ENCODE assay signal across 8 mouse cellular contexts in the genomic region with DNA sequence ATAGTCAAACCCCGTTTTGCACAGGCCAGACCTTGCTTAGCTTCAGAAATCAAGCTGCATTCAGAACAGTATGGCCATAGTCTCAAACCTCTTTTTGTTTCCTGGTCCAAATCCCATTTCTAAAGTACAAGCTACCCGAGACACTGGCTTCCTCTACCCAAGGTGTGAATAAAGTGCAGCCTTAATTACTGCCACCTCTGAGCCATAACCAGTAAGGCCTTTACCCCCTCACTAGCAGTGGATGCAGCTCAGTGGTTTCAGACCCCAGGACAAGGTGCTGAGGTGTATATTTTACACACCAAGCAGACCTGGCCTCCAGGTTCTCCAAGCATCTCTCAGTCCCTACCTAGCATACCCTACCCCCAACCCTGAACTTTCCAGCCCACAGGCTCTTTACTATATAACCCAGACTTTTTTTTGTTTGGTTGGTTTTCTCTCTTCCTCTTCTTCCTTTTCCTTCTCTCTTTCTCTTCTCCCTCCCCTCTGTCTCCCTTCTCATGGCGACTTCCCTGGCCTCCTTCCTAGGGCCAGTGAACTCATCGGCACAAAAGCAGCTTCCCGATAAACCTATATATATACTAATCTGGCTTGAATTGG. TPM values are rescaled to one million over a fixed set of nuclear protein-coding genes. Genes with fewer than 3 reads are reported as not detected.
A peak's percentile ranks its signal among the peaks of the same experiment; 100 is the strongest.
DNase-seq lines count a peak whose midpoint lies in the region; ATAC-seq and TF ChIP-seq lines count a peak whose summit lies in the region.

No protein-coding gene starts in this region.

- 57% methylated on average over 5 of the region's 5 CpGs for WGBS in heart, embryonic 11.5 days (ENCODE audit: insufficient replicate concordance)
- WGBS in hindbrain, embryonic 11.5 days = 79% methylated on average over 5 of the region's 5 CpGs
- WGBS in midbrain, embryonic 13.5 days = 74% methylated on average over 5 of the region's 5 CpGs

- peak overlapping the region; percentile 56 for H3K4me3 ChIP-seq in heart, embryonic 11.5 days (ENCODE audit: low read depth, low read length)
- peak overlapping the region; percentile 64 to 70 for H3K4me3 ChIP-seq in ES-E14 (ENCODE audit: insufficient read depth in 1 of 2, low read depth in 1 of 2, low read length in 2 of 2, poor library complexity in 1 of 2, severe bottlenecking in 1 of 2)
- peak overlapping the region; percentile 52 for H3K4me3 ChIP-seq in hindbrain, embryonic 11.5 days (ENCODE audit: low read depth, low read length)
- H3K4me3 ChIP-seq in midbrain, embryonic 13.5 days (replicated peaks) = peak overlapping the region; percentile 57

- ATAC-seq in heart, embryonic 11.5 days (replicated peaks; ENCODE audit: insufficient number of reproducible peaks, low FRiP score, low TSS enrichment) = no peak
- ATAC-seq in hindbrain, embryonic 11.5 days (ENCODE audit: low FRiP score) = no peak
- no peak for ATAC-seq in midbrain, embryonic 13.5 days

- H3K36me3 ChIP-seq in heart, embryonic 11.5 days (ENCODE audit: control insufficient read depth, insufficient read depth, low read length) = no peaks in the 10 kb centered on the region
- H3K36me3 ChIP-seq in ES-E14 (ENCODE audit: control insufficient read depth, insufficient read depth, low read length, poor library complexity, severe bottlenecking) = no peaks in the 10 kb centered on the region
- no peaks in the 10 kb centered on the region for H3K36me3 ChIP-seq in hindbrain, embryonic 11.5 days (ENCODE audit: control insufficient read depth, insufficient read depth, low read length)
- H3K36me3 ChIP-seq in midbrain, embryonic 13.5 days = peaks cover 12% of the 10 kb centered on the region

- no peaks in the 10 kb centered on the region for H3K9me3 ChIP-seq in heart, embryonic 11.5 days (replicated peaks; ENCODE audit: control insufficient read depth, low read length)
- no peaks in the 10 kb centered on the region for H3K9me3 ChIP-seq in ES-E14 (ENCODE audit: control insufficient read depth, insufficient read depth, low read depth, low read length)
- H3K9me3 ChIP-seq in hindbrain, embryonic 11.5 days (ENCODE audit: control insufficient read depth, low read length) = no peaks in the 10 kb centered on the region
- no peaks in the 10 kb centered on the region for H3K9me3 ChIP-seq in midbrain, embryonic 13.5 days

- no peak for DNase-seq in heart, postnatal 25 days (ENCODE audit: low spot score)
- DNase-seq in ES-E14 (ENCODE audit: low read depth, low spot score) = no peak
- peak; percentile 6 for DNase-seq in hindbrain, embryonic 11.5 days (ENCODE audit: low spot score)
- no peak for DNase-seq in frontal cortex, postnatal 14 days (ENCODE audit: low spot score in 2 of 2)
- no peak for DNase-seq in gastrocnemius, adult 8-10 months (ENCODE audit: low spot score in 2 of 2)
- no peak for DNase-seq in embryo, embryonic 10 days (ENCODE audit: low spot score)

- peak overlapping the region; percentile 82 for H3K9ac ChIP-seq in heart, embryonic 11.5 days (ENCODE audit: low read depth, low read length)
- peak overlapping the region; percentile 67 for H3K9ac ChIP-seq in ES-E14 (ENCODE audit: insufficient read depth, low read depth, low read length, poor library complexity, severe bottlenecking)
- H3K9ac ChIP-seq in hindbrain, embryonic 11.5 days (ENCODE audit: low read depth, low read length) = peak overlapping the region; percentile 66
- H3K9ac ChIP-seq in midbrain, embryonic 13.5 days (replicated peaks) = peak overlapping the region; percentile 68

- peaks cover 7% of the 10 kb centered on the region; the same call in 1 of the 2 replicates for H3K4me1 ChIP-seq in heart, embryonic 11.5 days (ENCODE audit: control insufficient read depth, insufficient read depth, low read length)
- peaks cover 2 to 9% of the 10 kb centered on the region in 2 experiments; a peak in 3 of 4 replicates for H3K4me1 ChIP-seq in ES-E14 (ENCODE audit: control insufficient read depth in 2 of 2, insufficient read depth in 2 of 2, low read length in 2 of 2, poor library complexity in 1 of 2)
- H3K4me1 ChIP-seq in hindbrain, embryonic 11.5 days (replicated peaks; ENCODE audit: control insufficient read depth, insufficient read depth, low read length) = no peaks in the 10 kb centered on the region
- H3K4me1 ChIP-seq in midbrain, embryonic 13.5 days (replicated peaks) = peaks cover 19% of the 10 kb centered on the region

- H3K4me2 ChIP-seq in heart, embryonic 11.5 days = peak overlapping the region; percentile 90
- peak overlapping the region; percentile 60 for H3K4me2 ChIP-seq in hindbrain, embryonic 11.5 days (replicated peaks; ENCODE audit: low read depth, low read length)
- H3K4me2 ChIP-seq in midbrain, embryonic 13.5 days (replicated peaks) = peak overlapping the region; percentile 77

- intact Hi-C loops in heart, postnatal 25 days (cut with DNase I) = loop anchor here (5.0 kb wide), 1 partner anchor 370 kb away; no protein-coding TSS in a partner anchor

- in situ Hi-C loops in ES-E14 (cut with MboI; ENCODE audit: low sequenced_read_pairs in 2 of 2, unreplicated experiment in 2 of 2) = no loop called here

- peak overlapping the region; percentile 93 for H3K27ac ChIP-seq in heart, embryonic 11.5 days (ENCODE audit: low read depth, low read length)
- H3K27ac ChIP-seq in ES-E14 (ENCODE audit: insufficient read depth, low read depth, low read length, poor library complexity, severe bottlenecking) = peak overlapping the region; percentile 29; the same call in 1 of the 2 replicates
- H3K27ac ChIP-seq in hindbrain, embryonic 11.5 days (ENCODE audit: low read depth, low read length) = peak overlapping the region; percentile 92; the same call in 1 of the 2 replicates
- peak overlapping the region; percentile 95 for H3K27ac ChIP-seq in midbrain, embryonic 13.5 days

- H3K27me3 ChIP-seq in heart, embryonic 11.5 days (ENCODE audit: control insufficient read depth, insufficient read depth, low read length) = no peaks in the 10 kb centered on the region
- H3K27me3 ChIP-seq in hindbrain, embryonic 11.5 days (ENCODE audit: control insufficient read depth, insufficient read depth, low read length) = no peaks in the 10 kb centered on the region
- H3K27me3 ChIP-seq in midbrain, embryonic 13.5 days = no peaks in the 10 kb centered on the region

TF ChIP-seq in ES-E14, 5 proteins besides CTCF, POLR2A, EP300 and RAD21:
- no peak for TF ChIP-seq ZC3H11A (IDR thresholded peaks at IDR 0.05; ENCODE audit: borderline replicate concordance, low read depth, low read length)
- TF ChIP-seq HCFC1 (IDR thresholded peaks at IDR 0.05; ENCODE audit: borderline replicate concordance, insufficient read depth, low read length) = no peak
- no peak for TF ChIP-seq CHD2 (IDR thresholded peaks at IDR 0.05; ENCODE audit: low read depth, low read length)
- TF ChIP-seq MAFK (IDR thresholded peaks at IDR 0.05; ENCODE audit: insufficient read depth, low read depth, low read length) = no peak
- TF ChIP-seq ZNF384 (IDR thresholded peaks at IDR 0.05; ENCODE audit: low read depth, low read length) = no peak

RNA-seq across cellular contexts. Expression of a gene that starts 56.3 kb away (rescaled TPM):
- 8.4 and 8.6 TPM in 2 replicates for polyA plus RNA-seq in heart, embryonic 11.5 days (2014; fragmentation: Nextera tagmentation; extraction: Ambion mirVana)
- total RNA-seq in heart, postnatal 25 days (2021) = 1 to 10 TPM; 2.4 to 2.7 TPM
- 7.2 and 11.7 TPM in 2 replicates for total RNA-seq in ES-E14 (2012; rRNA removed)
- 12.9 and 14.9 TPM in 2 replicates for polyA plus RNA-seq in hindbrain, embryonic 11.5 days (2014; fragmentation: Nextera tagmentation; extraction: Ambion mirVana)
- polyA plus RNA-seq in midbrain, embryonic 13.5 days (2015; fragmentation: Nextera tagmentation; extraction: Ambion mirVana) = 14.8 and 15.1 TPM in 2 replicates
- 1 to 10 TPM; 2.8 to 3.9 (median 3.1) TPM for total RNA-seq in gastrocnemius, adult 8-10 months (2022)

Comparison
In these comparisons a context has a peak if more than half of its experiments do, and no peak if none do; other contexts are left out.
1. H3K27ac ChIP-seq: peak in every context shown above with its lines; median percentile 95 in midbrain, embryonic 13.5 days; 93 in heart, embryonic 11.5 days; 92 in hindbrain, embryonic 11.5 days; 29 in ES-E14.